Mouse (Mus musculus) bone marrow, adult 2 months (tissue): ENCODE results near the gene Hnf4a.
A peak's percentile ranks its signal among the peaks of the same experiment; 100 is the strongest.

Experiments used
- CTCF ChIP-seq: fragments of 200-500 bp; IDR thresholded peaks from 2 replicates; pipeline ENCODE4 v1.5.1; 2011; ENCODE audit warnings: low read length, control low read depth; ENCODE audit not compliant: control insufficient read depth, insufficient read depth
- POLR2A ChIP-seq: fragments of 200-500 bp; IDR thresholded peaks from 2 replicates; pipeline ENCODE4 v1.6.1; 2011; ENCODE audit warnings: low read depth, mild to moderate bottlenecking, control low read depth, low read length, borderline replicate concordance; ENCODE audit not compliant: control insufficient read depth

DNA sequence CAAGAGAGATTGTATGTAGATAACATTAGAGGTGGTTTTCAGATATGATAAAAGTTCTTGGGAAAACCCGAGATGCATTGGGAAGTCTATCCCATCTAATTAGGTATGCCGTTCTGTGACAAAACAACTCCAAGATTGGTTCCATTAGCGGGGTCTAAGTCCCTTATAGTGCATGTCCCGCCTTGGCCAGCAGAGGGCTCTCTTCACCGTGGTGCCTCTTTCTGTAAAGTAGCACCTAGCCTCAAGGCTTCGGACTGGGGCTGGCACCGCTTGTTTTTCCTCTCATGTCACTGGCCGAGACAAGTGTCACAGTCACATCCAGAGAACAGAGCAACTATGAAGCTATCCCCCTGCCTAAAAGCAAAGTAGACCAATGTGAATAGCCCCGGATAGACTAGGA, 25.3 kb downstream of the Hnf4a start:
- peak; percentile 93 for TF ChIP-seq CTCF
- no peak for TF ChIP-seq POLR2A
